Mouse (Mus musculus): ENCODE data around the gene Cmtm2b.
A peak's percentile ranks its signal among the peaks of the same experiment; 100 is the strongest.

The Cmtm2b gene

DNA sequence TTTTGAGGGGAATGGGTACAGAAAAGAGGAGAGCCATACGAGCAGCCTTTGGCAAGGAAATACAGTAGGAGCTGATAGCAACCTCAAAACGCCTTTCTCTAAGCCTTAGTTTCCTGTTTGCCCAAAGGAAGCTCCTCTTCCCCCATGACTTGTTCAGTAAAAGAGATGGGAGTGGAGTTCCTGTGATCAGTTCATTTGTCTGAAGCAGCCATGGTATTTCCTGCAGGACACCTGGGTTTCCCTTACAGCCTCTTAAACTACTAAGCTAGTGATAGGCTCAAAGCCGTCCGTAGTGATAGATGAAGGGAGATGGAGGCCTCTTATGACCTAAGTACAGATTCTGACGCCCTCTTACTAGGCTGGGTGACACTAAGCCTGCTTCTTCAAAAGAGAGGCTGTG lies 20.4 kb downstream of the Cmtm2b start:
- DNase-seq (ENCODE audit: low spot score in 2 of 2), result no peak

GRCm38 (mm10) chr8:104343957-104344356 lies 21.9 kb downstream of the Cmtm2b start:
- peak; percentile 79 to 81 for DNase-seq (ENCODE audit: low spot score in 2 of 2)

DNA sequence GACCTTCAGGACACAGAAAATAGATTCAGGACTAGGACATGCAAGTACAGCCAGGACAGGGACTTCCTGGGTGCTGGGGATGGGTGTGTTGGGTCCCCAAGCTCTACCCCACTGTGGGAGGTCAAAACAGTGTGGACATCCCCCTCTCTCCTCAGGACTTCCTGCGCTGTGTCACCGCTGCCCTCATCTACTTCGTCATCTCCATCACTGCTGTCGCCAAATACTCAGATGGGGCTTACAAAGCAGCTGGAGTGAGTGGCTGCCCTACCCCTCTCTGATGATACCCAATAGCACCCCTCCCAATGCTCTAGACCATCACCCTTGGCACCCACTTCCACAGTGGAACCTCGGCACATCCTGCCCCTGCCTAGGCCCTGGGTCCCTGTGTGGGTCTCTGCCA lies 22.6 kb downstream of the Cmtm2b start:
- DNase-seq (ENCODE audit: low spot score in 2 of 2), result no peak

GRCm38 (mm10) chr8:104346706-104347105 lies 24.7 kb downstream of the Cmtm2b start:
- DNase-seq (ENCODE audit: low spot score in 2 of 2), result no peak

GRCm38 (mm10) chr8:104348971-104349370 lies 26.9 kb downstream of the Cmtm2b start:
- DNase-seq (ENCODE audit: low spot score in 2 of 2), result no peak

DNA sequence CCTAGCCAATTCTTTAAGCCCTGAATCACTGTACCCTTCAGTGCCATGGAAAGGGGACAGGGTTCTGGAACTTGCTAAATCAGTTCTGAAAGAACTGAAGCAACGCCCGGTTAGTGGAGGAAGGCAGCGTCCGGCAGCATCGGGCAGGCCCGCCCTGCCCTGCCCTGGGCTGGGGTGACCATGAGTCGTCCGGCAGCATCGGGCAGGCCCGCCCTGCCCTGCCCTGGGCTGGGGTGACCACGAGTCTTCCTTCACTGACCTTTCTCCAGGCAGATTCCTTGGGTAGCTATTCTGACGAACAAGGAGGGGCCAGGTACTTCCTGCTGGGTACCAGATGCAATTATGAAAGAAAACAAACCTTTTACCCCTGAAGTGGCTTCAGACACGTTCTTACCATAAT lies 28.0 kb downstream of the Cmtm2b start:
- no peak for DNase-seq (ENCODE audit: low spot score in 2 of 2)

GRCm38 (mm10) chr8:104353186-104353585 lies 31.2 kb downstream of the Cmtm2b start:
- no peak for DNase-seq (ENCODE audit: low spot score in 2 of 2)

DNA sequence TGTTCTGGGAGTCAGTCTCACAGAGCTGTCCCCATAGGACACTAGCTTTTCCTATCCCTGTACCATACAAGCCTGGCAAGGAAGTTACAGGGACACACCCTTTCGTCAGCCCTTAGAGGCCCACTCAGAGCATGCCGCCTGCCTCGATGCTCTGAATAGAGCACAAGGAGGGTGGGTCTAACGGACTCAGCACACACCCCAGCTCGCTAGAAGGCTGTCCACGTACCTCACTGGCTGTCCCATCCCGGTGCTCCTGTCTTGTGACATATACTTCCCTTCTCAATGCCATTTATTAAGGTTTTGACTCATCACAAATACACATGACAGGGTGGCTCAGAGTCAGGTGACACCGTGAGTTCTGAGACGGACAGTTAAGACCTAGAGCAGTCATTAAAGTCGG lies 32.5 kb downstream of the Cmtm2b start:
- no peak for DNase-seq (ENCODE audit: low spot score in 2 of 2)

DNA sequence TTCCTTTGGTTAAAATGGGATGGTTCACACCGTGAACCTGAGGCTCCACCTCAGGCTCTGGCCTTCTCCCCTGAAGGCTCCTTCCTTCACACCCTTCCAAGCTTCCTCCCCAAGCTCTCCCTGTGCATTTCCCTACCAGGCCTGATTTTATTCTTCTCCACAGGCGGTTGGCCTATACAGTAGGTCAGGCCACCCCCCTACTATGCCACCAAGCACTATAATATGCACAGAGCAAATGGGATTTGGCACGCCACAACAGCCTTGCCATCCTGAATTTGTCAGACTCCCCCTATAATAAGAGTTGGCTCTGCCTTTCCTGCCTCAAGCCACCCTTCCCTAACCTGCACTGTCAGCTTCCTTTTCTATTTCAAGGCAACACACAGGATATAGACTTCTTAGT lies 36.6 kb downstream of the Cmtm2b start:
- DNase-seq (ENCODE audit: low spot score in 2 of 2), result no peak

DNA sequence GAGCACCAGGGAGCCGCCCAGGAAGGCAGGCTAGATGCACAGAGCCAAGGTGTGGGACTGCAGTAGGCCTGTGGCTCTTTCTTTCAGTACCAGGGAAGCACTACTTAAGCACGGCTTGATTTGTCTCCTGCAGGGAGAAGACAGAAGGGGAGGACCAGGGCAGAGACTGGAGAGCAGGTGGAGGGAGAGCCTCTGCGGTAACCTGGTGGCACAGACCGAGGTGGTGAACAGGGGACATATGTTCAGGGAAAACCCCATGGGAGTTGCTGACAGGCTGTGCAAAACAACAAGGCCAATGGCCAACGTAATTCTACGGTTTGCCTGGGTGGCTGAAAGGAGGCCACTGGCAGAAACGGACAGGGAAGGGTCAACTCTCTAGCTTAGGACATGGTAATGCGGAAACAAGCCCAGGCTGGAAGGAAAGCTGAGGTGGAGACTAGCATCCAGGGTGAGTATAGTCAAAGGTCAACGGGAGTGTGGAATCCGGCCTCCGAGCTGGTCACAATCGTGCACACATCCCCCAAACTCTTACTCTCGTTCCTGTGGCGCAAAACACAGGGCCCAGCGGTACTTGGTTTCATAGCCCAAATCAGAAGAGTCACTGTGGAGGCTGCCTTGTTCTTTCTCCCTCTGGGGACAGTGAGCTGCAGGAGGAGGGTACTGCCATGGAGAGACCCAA lies 37.9 kb downstream of the Cmtm2b start:
- DNase-seq (ENCODE audit: low spot score in 2 of 2), result no peak

GRCm38 (mm10) chr8:104365695-104366094 lies 43.7 kb downstream of the Cmtm2b start:
- DNase-seq (ENCODE audit: low spot score in 2 of 2), result no peak

DNA sequence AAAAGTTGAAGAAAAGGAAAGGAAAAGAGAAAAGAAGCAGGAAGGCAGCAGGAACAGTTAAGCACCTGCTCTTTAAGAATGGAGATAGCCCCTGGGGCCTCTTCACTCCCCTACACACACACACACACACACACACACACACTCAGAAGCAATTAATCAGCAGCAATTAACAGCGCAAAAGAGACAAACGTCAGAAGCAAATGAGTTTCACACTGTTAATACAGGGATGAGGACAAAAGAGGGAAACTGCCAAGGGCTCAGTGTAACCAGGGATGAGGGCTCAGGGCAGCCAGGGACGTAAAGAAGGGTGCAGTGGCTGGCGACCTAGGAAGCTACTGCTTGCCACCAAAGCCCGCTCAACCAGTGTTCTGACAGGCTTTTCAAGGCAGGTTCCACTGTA lies 45.4 kb downstream of the Cmtm2b start:
- no peak for DNase-seq (ENCODE audit: low spot score in 2 of 2)

- DNase-seq (ENCODE audit: low spot score in 2 of 2), result no peak
Observed at GRCm38 (mm10) chr8:104369591-104369990, 47.6 kb downstream of the Cmtm2b start.

- no peak for DNase-seq (ENCODE audit: low spot score in 2 of 2)
Observed at GRCm38 (mm10) chr8:104370071-104370470, 48.0 kb downstream of the Cmtm2b start.

DNA sequence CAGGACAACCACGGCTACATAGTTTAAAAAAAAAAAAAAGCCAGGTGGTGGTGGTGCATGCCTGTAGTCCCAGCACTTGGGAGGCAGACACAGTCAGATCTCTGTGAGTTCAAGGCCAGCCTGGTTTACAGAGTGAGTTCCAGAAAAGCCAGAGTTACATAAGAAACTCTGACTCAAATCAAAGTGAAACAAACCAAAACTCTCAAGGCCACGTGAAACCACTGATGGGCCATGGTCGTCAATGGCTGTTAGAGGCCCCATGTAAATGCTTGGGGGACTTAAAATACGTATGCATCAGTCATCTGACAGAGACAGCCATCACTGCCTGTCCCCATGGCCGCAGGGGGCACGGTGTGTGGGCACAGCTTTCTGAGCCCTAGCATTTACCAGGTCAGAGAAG lies 49.1 kb downstream of the Cmtm2b start:
- DNase-seq (ENCODE audit: low spot score in 2 of 2), result no peak

GRCm38 (mm10) chr8:104373779-104374178 lies 51.7 kb downstream of the Cmtm2b start:
- no peak for DNase-seq (ENCODE audit: low spot score in 2 of 2)

GRCm38 (mm10) chr8:104374269-104374668 lies 52.2 kb downstream of the Cmtm2b start:
- no peak for DNase-seq (ENCODE audit: low spot score in 2 of 2)

- no peak for DNase-seq (ENCODE audit: low spot score in 2 of 2)
Observed at GRCm38 (mm10) chr8:104374864-104375846, 53.1 kb downstream of the Cmtm2b start.

- no peak for DNase-seq (ENCODE audit: low spot score in 2 of 2)
Observed at GRCm38 (mm10) chr8:104375959-104376358, 53.9 kb downstream of the Cmtm2b start.

- DNase-seq (ENCODE audit: low spot score in 2 of 2), result no peak
Observed at GRCm38 (mm10) chr8:104376669-104377068, 54.6 kb downstream of the Cmtm2b start.

GRCm38 (mm10) chr8:104379301-104379836 lies 57.3 kb downstream of the Cmtm2b start:
- no peak for DNase-seq (ENCODE audit: low spot score in 2 of 2)

GRCm38 (mm10) chr8:104380269-104380668 lies 58.2 kb downstream of the Cmtm2b start:
- no peak for DNase-seq (ENCODE audit: low spot score in 2 of 2)
